Mouse (Mus musculus) T-helper 2 cell (primary cell): ENCODE measurements around the gene Wfdc1.

Source experiments
- in situ Hi-C: fragments of 300-600 bp; cut with MboI, MseI; formaldehyde crosslinking; loops from one replicate; pipeline ENCODE4 v1.15.1; 2025; ENCODE audit warnings: high pct_unique_total_duplicates

Wfdc1 gene

GRCm38 (mm10) chr8:119666219-119666951 lies at the start of gene Wfdc1:
TSS of gene Wfdc1 (plus strand) at chr8:119666365.
- in situ Hi-C loops, result loop anchor here (5.0 kb wide), 1 partner anchor 214 kb away; no protein-coding TSS in a partner anchor

GRCm38 (mm10) chr8:119616811-119617210 lies 49.4 kb upstream of the Wfdc1 start:
- in situ Hi-C loops, result loop anchor here (10.0 kb wide), 1 partner anchor 182 kb away; the partner anchor contains the start of gene Osgin1

GRCm38 (mm10) chr8:119617586-119617985 lies 48.6 kb upstream of the Wfdc1 start:
- in situ Hi-C loops, result loop anchor here (10.0 kb wide), 1 partner anchor 183 kb away; the partner anchor contains the start of gene Osgin1

- in situ Hi-C loops, result loop anchor here (10.0 kb wide), 1 partner anchor 184 kb away; the partner anchor contains the start of gene Osgin1
These were observed 47.3 kb upstream of the Wfdc1 start for GRCm38 (mm10) chr8:119618887-119619286.

GRCm38 (mm10) chr8:119620116-119620840 lies 45.9 kb upstream of the Wfdc1 start:
- in situ Hi-C loops, result no loop called here

GRCm38 (mm10) chr8:119620848-119621465 lies 45.2 kb upstream of the Wfdc1 start:
- in situ Hi-C loops, result no loop called here

- in situ Hi-C loops, result no loop called here
These were observed 43.6 kb upstream of the Wfdc1 start for GRCm38 (mm10) chr8:119622555-119622954.

- in situ Hi-C loops, result no loop called here
These were observed 43.1 kb upstream of the Wfdc1 start for GRCm38 (mm10) chr8:119623061-119623460.

- in situ Hi-C loops, result no loop called here
These were observed 42.4 kb upstream of the Wfdc1 start for GRCm38 (mm10) chr8:119623744-119624143.

- in situ Hi-C loops, result no loop called here
These were observed 41.2 kb upstream of the Wfdc1 start for GRCm38 (mm10) chr8:119624916-119625315.

GRCm38 (mm10) chr8:119625788-119626187 lies 40.4 kb upstream of the Wfdc1 start:
- in situ Hi-C loops, result no loop called here

GRCm38 (mm10) chr8:119627199-119627598 lies 39.0 kb upstream of the Wfdc1 start:
- in situ Hi-C loops, result no loop called here

- in situ Hi-C loops, result no loop called here
These were observed 38.4 kb upstream of the Wfdc1 start for GRCm38 (mm10) chr8:119627613-119628359.

GRCm38 (mm10) chr8:119630841-119631240 lies 35.3 kb upstream of the Wfdc1 start:
- in situ Hi-C loops, result no loop called here

- in situ Hi-C loops, result no loop called here
These were observed 33.9 kb upstream of the Wfdc1 start for GRCm38 (mm10) chr8:119632246-119632645.

GRCm38 (mm10) chr8:119632909-119633308 lies 33.3 kb upstream of the Wfdc1 start:
- in situ Hi-C loops, result no loop called here

GRCm38 (mm10) chr8:119634616-119635336 lies 31.4 kb upstream of the Wfdc1 start:
- in situ Hi-C loops, result no loop called here

GRCm38 (mm10) chr8:119635378-119635777 lies 30.8 kb upstream of the Wfdc1 start, which contains the start of gene Kcng4:
TSS of gene Kcng4 (minus strand) at chr8:119635680.
- in situ Hi-C loops, result no loop called here

- in situ Hi-C loops, result no loop called here
These were observed 30.2 kb upstream of the Wfdc1 start for GRCm38 (mm10) chr8:119635958-119636357.

- in situ Hi-C loops, result no loop called here
These were observed 29.4 kb upstream of the Wfdc1 start for GRCm38 (mm10) chr8:119636766-119637165.

GRCm38 (mm10) chr8:119637381-119637780 lies 28.8 kb upstream of the Wfdc1 start:
- in situ Hi-C loops, result no loop called here
